Mouse (Mus musculus): ENCODE results near the gene Zfp428.

- TF ChIP-seq EP300 (IDR thresholded peaks at IDR 0.05; ENCODE audit: low read depth), result 0 out of 2 replicates have a peak, but pooled peaks have one; percentile 7
- no peak for TF ChIP-seq CTCF (IDR thresholded peaks at IDR 0.05; ENCODE audit: low read depth)
Measured at GRCm38 (mm10) chr7:24507726-24508114, 914 bp downstream of the Zfp428 start.

Data from heart, postnatal 0 days (tissue).